Mouse (Mus musculus): ENCODE measurements around the gene Traf3ip1.

DNA sequence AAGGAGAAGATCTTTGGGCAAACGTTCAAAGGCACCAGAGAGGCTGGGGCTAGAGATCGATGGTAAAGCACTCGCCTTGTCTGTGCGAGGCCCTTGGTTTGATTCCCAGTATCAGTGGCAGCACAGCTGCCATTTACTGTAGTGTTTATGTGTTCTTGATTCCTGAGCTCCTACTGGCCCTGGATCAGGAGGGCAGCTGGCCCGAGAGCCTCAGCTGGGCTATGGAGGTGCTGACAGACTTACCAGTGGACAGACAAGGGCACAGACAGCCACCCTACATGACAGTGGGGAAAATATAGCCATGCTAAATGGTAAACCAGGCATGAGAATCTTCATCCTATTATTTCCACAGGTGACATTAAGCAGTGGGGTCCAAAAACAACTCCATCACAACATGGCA lies 43.6 kb upstream of the Traf3ip1 start:
- TF ChIP-seq CTCF (IDR thresholded peaks at IDR 0.05; ENCODE audit: low read depth) (no peak), EP300 (IDR thresholded peaks at IDR 0.05; ENCODE audit: low read depth) (no peak)
